Mouse (Mus musculus) hindbrain, embryonic 15.5 days (tissue): ENCODE measurements around the gene Sdsl. TPM values are rescaled to one million over a fixed set of nuclear protein-coding genes. Genes with fewer than 3 reads are reported as not detected.

Experiments used
- ATAC-seq: fragments of 200-750 bp; cut with Nextera tagmentation; 2 replicates; pipeline ENCODE4 v1.8.0; 2017; ENCODE audit warnings: low read depth, moderate number of reproducible peaks, moderate TSS enrichment; ENCODE audit not compliant: low FRiP score
- H3K27ac ChIP-seq: fragments of 300-500 bp; sonication (generic); replicated peaks from 2 replicates; pipeline ENCODE4 v1.5.1; 2015; ENCODE audit warnings: mild to moderate bottlenecking, inconsistent platforms
- H3K27me3 ChIP-seq: fragments of 300-500 bp; sonication (generic); 2 replicates; pipeline ENCODE4 v1.6.1; 2015; ENCODE audit warnings: control low read depth, inconsistent platforms
- H3K36me3 ChIP-seq: fragments of 300-500 bp; sonication (generic); 2 replicates; pipeline ENCODE4 v1.6.1; 2015; ENCODE audit warnings: control low read depth, inconsistent platforms
- H3K4me1 ChIP-seq: fragments of 300-500 bp; sonication (generic); replicated peaks from 2 replicates; pipeline ENCODE4 v1.6.1; 2015; ENCODE audit warnings: control low read depth, inconsistent platforms
- H3K4me2 ChIP-seq: fragments of 300-500 bp; sonication (generic); 2 replicates; pipeline ENCODE4 v1.6.1; 2015; ENCODE audit warnings: moderate library complexity, mild to moderate bottlenecking, inconsistent platforms
- H3K4me3 ChIP-seq: fragments of 300-500 bp; sonication (generic); 2 replicates; pipeline ENCODE4 v1.5.1; 2015; ENCODE audit warnings: mild to moderate bottlenecking, inconsistent platforms
- H3K9ac ChIP-seq: fragments of 300-500 bp; sonication (generic); 2 replicates; pipeline ENCODE4 v1.6.1; 2015; ENCODE audit warnings: inconsistent platforms
- H3K9me3 ChIP-seq: fragments of 300-500 bp; sonication (generic); 2 replicates; pipeline ENCODE4 v1.6.1; 2016; ENCODE audit warnings: control low read depth, inconsistent platforms
- WGBS: fragments of 180-500 bp; shearing (Covaris S2); methylation state at CpG from one replicate; pipeline ENCODE4 v1.1.7; 2015; 5-methylcytosine and 5-hydroxymethylcytosine counted together
- polyA plus RNA-seq: library from polyadenylated mRNA; unstranded; fragments of >200 nt; fragmentation: Nextera tagmentation; extraction: Ambion mirVana; gene quantifications from 2 replicates; pipeline ENCODE4 v1.2.1, GENCODE M21; 2015

Sdsl gene
- polyA plus RNA-seq, 1 experiment from 2014 or later = 6.5 TPM

DNA sequence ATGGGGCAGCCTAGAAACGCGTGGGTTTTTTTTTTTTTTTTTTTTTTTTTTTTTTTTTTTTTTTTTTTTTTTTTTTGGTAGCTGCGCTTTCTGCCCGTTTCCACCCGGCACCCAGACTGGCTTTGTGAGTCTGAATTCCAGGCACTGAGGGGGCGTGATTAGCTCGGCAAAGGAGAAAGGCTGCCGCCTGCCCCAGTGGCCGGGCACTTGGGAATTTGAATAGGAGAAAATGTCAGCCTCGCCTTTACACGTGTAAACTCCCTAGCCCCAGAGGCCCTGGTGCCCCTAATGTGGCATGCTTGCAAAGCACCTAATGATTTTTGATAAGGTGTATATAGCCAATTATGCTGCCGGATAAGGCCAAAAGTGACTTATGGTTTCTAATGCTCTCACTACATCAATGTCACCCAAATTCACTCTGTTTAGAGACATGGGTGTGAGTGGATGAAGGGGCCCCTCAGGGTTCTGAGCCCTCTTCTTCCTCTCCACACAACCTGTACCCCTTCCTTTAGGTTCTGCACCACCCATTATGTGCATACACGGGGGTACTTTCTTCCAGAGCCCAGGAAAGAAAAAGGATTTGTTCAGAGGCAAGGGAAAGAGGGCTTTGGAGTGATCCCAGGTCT, 39.4 kb downstream of the Sdsl start:
- peak overlapping the region; percentile 48 for H3K4me3 ChIP-seq
- WGBS = under 1% methylated on average over 13 of the region's 13 CpGs
- H3K27me3 ChIP-seq = peaks cover 47% of the 10 kb centered on the region
- H3K4me2 ChIP-seq = peak overlapping the region; percentile 69
- ATAC-seq = no peak
- H3K9me3 ChIP-seq = no peaks in the 10 kb centered on the region
- no peaks in the 10 kb centered on the region for H3K36me3 ChIP-seq
- peaks cover 20% of the 10 kb centered on the region for H3K4me1 ChIP-seq
- peak overlapping the region; percentile 60 for H3K9ac ChIP-seq
- H3K27ac ChIP-seq = peak overlapping the region; percentile 85

DNA sequence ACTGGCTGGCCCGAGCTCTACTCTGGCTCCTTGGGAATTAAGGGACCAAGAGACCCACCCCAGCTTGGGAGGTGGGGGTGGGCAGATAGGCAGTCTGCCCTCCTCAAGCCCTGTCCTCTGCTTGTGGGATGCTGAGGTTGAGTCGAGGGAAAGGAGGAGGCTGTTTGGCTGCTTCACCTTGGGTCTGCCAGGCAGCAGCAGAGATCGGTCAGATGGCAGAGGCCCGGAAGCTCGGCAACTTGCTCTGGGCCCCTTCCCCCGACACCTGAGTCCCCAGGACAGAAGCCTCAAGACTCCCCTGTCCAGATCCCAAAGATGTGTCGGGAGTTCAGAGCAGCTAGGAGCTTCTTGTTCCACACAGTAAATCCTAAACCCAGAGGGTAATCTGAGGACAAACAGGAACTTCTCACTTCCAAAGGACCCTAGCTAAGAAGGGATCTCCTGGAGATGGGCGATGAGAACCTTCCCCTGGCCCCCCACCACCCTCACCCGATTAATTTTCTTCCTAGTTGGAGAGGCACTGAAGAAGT, 40.1 kb downstream of the Sdsl start:
- Histone ChIP-seq H3K4me1 (peaks cover 16% of the 10 kb centered on the region), H3K4me3 (peak overlapping the region; percentile 48), H3K27me3 (peaks cover 45% of the 10 kb centered on the region), H3K4me2 (peak overlapping the region; percentile 69), H3K36me3 (no peaks in the 10 kb centered on the region), H3K9ac (peak overlapping the region; percentile 60), H3K9me3 (no peaks in the 10 kb centered on the region), H3K27ac (peak overlapping the region; percentile 85)
- no peak for ATAC-seq
- WGBS = 1% methylated on average over 9 of the region's 9 CpGs

DNA sequence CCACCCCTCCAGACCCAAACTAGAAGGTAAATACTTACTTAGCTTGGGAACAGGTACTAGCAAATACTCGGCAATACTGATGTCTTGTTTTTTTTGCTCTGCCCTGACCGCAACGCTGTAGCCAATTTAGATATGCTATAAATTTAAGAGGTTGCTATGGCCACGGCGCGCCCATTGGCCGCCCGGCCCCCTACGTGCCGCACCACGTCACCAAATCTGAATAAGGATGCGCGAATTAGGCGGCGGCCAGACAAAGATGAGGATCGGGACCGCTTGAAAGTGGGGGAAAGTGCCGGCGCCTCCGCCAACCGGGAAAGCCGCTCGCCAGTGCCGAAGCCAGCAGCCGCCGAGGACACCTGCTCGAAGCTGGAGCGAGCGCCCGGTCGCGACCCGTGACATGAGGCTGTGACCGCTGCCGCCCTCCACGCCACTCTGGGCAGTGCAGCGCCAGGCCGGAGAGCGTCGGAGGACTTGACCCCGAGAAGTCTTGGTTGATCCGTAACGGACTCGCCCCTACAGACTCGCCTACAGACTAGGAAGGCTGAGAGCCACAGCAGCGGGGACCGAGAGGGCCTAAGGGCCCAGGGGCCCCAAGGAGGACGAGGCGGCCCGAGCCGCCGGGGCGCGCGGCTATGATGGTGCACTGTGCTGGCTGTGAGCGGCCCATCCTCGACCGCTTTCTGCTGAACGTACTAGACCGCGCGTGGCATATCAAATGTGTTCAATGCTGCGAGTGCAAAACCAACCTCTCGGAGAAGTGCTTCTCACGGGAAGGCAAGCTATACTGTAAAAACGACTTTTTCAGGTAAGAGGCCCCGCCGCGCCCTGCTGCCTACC, 40.7 kb downstream of the Sdsl start, which contains the start of gene Lhx5:
TSS of gene Lhx5 (plus strand) at position 51 of the 837 bp plus-strand sequence.
- under 1% methylated on average over 69 of the region's 69 CpGs for WGBS
- Histone ChIP-seq H3K27ac (peak within 1 kb of the TSS; percentile 85), H3K27me3 (peaks cover 52% of the 10 kb centered on the region), H3K9ac (peak within 1 kb of the TSS; percentile 60), H3K4me2 (peak within 1 kb of the TSS; percentile 69), H3K4me3 (peak within 1 kb of the TSS; percentile 48), H3K9me3 (no peaks in the 10 kb centered on the region), H3K36me3 (no peaks in the 10 kb centered on the region), H3K4me1 (peaks cover 20% of the 10 kb centered on the region)
- ATAC-seq = peak; percentile 83

DNA sequence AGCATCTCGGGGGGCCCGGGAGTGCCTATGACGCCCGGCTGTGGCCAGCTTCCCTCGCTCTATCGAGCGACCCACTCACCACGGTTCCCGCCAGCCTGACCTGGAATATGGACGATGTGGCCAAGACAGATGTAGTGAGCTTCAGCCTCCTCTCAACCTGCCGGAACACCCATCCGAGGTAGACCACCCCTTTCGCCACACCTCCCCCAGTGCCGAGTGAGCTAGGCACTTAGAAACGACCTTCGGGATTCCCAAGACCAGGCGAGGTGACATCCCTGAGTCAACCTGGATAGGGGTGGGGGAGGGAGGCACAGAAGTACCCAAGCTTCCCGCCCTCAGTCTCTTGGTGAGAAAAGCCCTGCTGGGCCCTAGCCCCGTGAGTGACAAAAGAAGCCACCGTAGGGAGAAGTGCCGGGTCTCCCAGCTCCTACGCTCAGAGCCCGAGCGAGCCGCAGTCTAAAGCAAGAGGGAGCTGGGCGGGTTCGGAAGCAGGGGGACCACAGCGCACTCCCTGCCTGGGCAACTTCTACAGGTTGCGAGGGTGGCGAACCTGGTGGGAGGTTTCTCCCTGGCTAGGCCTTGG, 41.5 kb downstream of the Sdsl start:
- Histone ChIP-seq H3K27ac (peak overlapping the region; percentile 85), H3K9ac (peak overlapping the region; percentile 56), H3K27me3 (peaks cover 53% of the 10 kb centered on the region), H3K9me3 (no peaks in the 10 kb centered on the region), H3K4me1 (peaks cover 18% of the 10 kb centered on the region), H3K4me2 (peak overlapping the region; percentile 64), H3K36me3 (no peaks in the 10 kb centered on the region), H3K4me3 (peak overlapping the region; percentile 48)
- peak; percentile 36; the same call in 1 of the 2 replicates for ATAC-seq
- WGBS = under 1% methylated on average over 30 of the region's 30 CpGs

DNA sequence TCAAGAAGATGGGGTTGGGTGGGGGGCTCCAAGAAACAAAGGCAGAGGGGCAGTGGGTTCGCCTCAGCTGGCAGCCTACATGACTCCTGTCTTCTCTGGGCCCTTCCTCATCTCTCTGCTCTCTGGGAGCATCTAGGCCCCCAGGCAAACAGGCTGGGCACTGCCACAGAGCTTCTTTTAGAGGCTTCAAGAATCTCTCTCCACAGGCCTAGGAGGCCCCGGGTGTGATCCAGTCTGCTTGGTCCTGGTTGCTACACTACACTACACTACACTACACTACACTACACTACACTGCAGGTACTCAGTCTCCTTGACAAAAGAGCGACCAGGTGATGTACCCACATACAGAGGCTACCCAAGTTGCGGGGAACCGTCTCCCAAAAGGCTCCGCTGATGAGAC, 42.9 kb downstream of the Sdsl start:
- peak overlapping the region; percentile 64 for H3K4me2 ChIP-seq
- no peaks in the 10 kb centered on the region for H3K36me3 ChIP-seq
- H3K4me1 ChIP-seq = peaks cover 10% of the 10 kb centered on the region
- peaks cover 49% of the 10 kb centered on the region for H3K27me3 ChIP-seq
- peak overlapping the region; percentile 48 for H3K4me3 ChIP-seq
- ATAC-seq = no peak
- peak overlapping the region; percentile 81 for H3K27ac ChIP-seq
- no peaks in the 10 kb centered on the region for H3K9me3 ChIP-seq
- 4% methylated on average over 6 of the region's 6 CpGs for WGBS
- peak overlapping the region; percentile 56 for H3K9ac ChIP-seq

DNA sequence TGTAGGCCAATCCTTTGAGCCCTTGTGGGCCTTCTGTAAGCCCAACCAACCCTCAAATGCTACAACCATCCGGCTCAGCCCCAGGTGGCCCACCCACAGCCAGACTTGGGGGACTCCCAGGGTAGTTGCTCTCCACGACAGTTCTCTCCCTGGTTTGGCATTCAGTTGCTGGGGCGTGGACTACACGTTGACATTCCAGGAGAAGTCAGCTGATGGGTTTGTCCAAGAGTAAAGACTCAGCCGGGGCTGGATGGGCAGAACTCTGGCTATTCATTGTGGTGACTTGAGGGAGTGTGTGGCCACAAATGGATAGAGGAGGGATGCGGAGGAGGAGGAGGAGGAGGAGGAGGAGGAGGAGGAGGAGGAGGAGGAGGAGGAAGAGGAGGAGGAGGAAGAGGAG, 43.6 kb downstream of the Sdsl start:
- Histone ChIP-seq H3K27ac (peak overlapping the region; percentile 90), H3K27me3 (peaks cover 48% of the 10 kb centered on the region), H3K4me3 (peak overlapping the region; percentile 48), H3K4me1 (peaks cover 10% of the 10 kb centered on the region), H3K9me3 (no peaks in the 10 kb centered on the region), H3K36me3 (no peaks in the 10 kb centered on the region), H3K9ac (peak overlapping the region; percentile 60), H3K4me2 (peak overlapping the region; percentile 64)
- 3% methylated on average over 5 of the region's 6 CpGs for WGBS
- no peak for ATAC-seq

DNA sequence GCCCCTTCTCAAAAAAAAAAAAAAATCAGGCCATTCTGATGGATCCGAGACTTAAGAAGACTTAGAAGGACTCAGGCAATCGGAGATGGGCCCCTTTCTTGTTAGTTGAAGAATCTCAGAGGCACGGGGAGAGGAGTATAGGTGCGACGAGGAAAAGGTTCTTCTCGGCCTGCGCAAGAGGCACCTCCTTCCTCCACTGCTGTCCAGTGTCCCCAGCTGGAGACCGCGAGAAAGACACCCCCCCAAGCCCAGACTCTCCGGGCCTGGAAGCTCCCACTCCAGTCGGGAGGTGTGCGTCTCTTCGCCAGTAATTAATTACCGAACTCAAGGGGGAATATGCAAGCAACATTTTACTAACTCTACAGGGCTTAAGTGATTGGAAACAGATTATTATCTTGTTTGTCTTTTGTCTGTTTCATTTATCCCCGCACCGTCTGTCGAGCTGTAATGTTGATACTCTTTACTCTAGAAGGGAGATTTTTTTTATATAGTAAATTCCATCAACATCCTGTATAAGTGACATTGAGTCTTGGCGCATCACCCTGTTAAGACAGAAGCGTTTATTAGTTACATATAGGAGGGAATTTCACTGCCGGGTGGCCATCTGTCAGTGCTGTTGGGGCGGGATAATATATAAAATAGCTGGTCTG, 44.3 kb downstream of the Sdsl start:
- Histone ChIP-seq H3K4me1 (peaks cover 10% of the 10 kb centered on the region), H3K4me3 (peak overlapping the region; percentile 31), H3K9ac (peak overlapping the region; percentile 60), H3K9me3 (no peaks in the 10 kb centered on the region), H3K4me2 (peak overlapping the region; percentile 64), H3K27me3 (peaks cover 45% of the 10 kb centered on the region), H3K27ac (peak overlapping the region; percentile 90), H3K36me3 (no peaks in the 10 kb centered on the region)
- no peak for ATAC-seq
- 2% methylated on average over 21 of the region's 21 CpGs for WGBS

DNA sequence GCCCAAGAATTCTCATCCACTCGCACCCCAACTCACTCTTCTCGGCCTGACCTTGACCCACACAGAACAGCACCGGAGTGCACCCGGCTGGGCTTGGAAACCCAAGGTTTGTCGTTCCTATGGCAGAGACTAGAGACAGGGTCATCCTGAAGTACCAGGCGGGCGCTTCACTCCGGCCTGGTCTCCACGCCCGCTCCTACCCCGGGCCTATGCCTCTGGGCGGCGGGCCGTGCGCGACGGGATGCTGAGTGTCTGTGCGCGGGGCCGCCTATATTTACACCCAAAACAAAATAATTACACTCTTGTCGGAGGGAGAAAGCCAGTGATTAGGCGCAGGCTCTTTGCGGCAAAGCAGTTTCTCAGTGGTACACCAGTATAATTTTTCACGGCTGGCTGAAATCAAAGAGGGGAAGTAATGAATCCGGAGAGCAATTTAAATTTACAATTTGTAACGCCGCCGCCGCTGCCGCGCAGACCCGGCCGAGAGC, 45.1 kb downstream of the Sdsl start:
- H3K27ac ChIP-seq = peak overlapping the region; percentile 90
- H3K9me3 ChIP-seq = no peaks in the 10 kb centered on the region
- H3K4me1 ChIP-seq = peaks cover 10% of the 10 kb centered on the region
- H3K9ac ChIP-seq = peak overlapping the region; percentile 60
- H3K36me3 ChIP-seq = no peaks in the 10 kb centered on the region
- H3K4me3 ChIP-seq = peak overlapping the region; percentile 31
- ATAC-seq = no peak
- peak overlapping the region; percentile 64 for H3K4me2 ChIP-seq
- WGBS = under 1% methylated on average over 33 of the region's 33 CpGs
- peaks cover 50% of the 10 kb centered on the region for H3K27me3 ChIP-seq

DNA sequence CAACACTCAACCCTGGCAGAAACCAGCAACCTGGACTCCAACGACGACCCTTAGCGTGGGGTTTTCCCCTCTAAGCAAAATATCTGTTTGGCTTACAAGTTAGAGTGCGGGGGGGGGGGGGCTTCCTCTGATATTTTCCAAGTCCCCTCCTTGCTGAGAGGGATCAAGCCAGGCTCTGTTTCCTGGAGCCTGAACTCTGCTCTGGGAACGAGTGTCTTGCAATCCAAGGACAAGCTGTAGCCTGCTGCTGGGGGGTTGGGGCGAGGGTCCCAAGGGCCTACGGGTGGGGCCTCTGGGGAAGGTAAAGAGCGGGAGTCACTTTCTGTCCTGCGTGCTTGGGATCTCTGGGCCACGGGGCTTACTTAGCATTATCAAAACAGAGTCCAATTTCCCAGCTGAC, 46.0 kb downstream of the Sdsl start:
- Histone ChIP-seq H3K27me3 (peaks cover 48% of the 10 kb centered on the region), H3K36me3 (no peaks in the 10 kb centered on the region), H3K9ac (peak overlapping the region; percentile 60), H3K9me3 (no peaks in the 10 kb centered on the region), H3K4me2 (peak overlapping the region; percentile 64), H3K4me3 (peak overlapping the region; percentile 31), H3K27ac (peak overlapping the region; percentile 90), H3K4me1 (peaks cover 14% of the 10 kb centered on the region)
- WGBS = 3% methylated on average over 10 of the region's 10 CpGs
- ATAC-seq = no peak

DNA sequence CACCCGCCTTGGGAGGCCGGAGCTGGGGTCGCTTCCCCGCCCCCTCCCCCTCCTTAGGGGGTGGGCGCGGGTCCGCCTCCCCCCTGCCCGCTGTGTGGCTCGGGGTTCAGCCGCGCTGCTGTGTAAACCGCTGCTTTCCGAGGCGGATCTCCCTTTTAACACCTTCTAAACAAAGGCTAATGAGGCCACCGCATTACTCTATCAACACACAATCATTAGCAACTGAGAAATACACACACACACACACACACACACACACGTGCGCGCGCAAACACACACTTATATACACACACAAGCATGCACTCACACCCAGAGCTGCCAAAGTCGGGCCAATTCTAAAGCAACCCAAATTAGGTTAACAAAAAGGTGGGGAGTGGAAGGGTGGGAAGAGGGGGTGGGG, 46.9 kb downstream of the Sdsl start:
- H3K4me3 ChIP-seq = peak overlapping the region; percentile 39
- H3K27ac ChIP-seq = peak overlapping the region; percentile 93
- H3K9me3 ChIP-seq = no peaks in the 10 kb centered on the region
- no peaks in the 10 kb centered on the region for H3K36me3 ChIP-seq
- H3K4me2 ChIP-seq = peak overlapping the region; percentile 57
- H3K4me1 ChIP-seq = peaks cover 20% of the 10 kb centered on the region
- under 1% methylated on average over 18 of the region's 20 CpGs for WGBS
- peaks cover 40% of the 10 kb centered on the region for H3K27me3 ChIP-seq
- H3K9ac ChIP-seq = peak overlapping the region; percentile 53
- ATAC-seq = peak; percentile 44

DNA sequence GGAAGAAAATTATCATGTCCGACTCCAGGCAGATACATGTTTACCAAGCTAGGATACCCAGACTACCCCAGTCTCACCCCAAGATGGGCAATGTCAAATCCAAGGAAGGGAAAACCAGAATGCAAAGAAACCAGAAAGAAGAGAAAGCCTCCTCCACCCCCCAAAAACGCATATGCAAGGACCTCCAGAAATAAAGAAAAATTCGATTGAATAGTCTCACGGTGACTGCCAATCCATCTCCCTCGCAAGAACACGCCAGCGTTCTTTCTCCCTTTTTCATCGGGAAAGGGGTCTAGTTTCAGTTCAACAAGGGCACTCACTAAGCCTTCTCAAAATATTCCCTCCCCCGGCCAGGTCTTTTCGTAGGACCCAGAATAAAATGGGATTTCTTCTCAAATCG, 48.0 kb downstream of the Sdsl start:
- Histone ChIP-seq H3K9ac (peak overlapping the region; percentile 50), H3K36me3 (no peaks in the 10 kb centered on the region), H3K4me3 (peak overlapping the region; percentile 39), H3K27ac (peak overlapping the region; percentile 93), H3K27me3 (peaks cover 37% of the 10 kb centered on the region), H3K4me2 (peak overlapping the region; percentile 57), H3K4me1 (peaks cover 25% of the 10 kb centered on the region), H3K9me3 (no peaks in the 10 kb centered on the region)
- no peak for ATAC-seq
- under 1% methylated on average over 11 of the region's 11 CpGs for WGBS
